Mouse (Mus musculus): ENCODE data around the gene Sez6l2. TPM values are rescaled to one million over a fixed set of nuclear protein-coding genes. Genes with fewer than 3 reads are reported as not detected.
A peak's percentile ranks its signal among the peaks of the same experiment; 100 is the strongest.

Sez6l2 gene
- polyA plus RNA-seq, 1 experiment from 2014 or later = 0.35 TPM

GRCm38 (mm10) chr7:126988816-126989215 lies 38.5 kb downstream of the Sez6l2 start:
- peaks cover 19% of the 10 kb centered on the region; the same call in 1 of the 2 replicates for H3K27me3 ChIP-seq (ENCODE audit: insufficient read depth, poor library complexity, severe bottlenecking)
- no peak overlapping the region for H3K4me3 ChIP-seq
- no peak overlapping the region for H3K27ac ChIP-seq
- 66% methylated on average over 8 of the region's 8 CpGs for WGBS
- H3K9me3 ChIP-seq = no peaks in the 10 kb centered on the region
- peaks cover 6% of the 10 kb centered on the region; the same call in 1 of the 2 replicates for H3K36me3 ChIP-seq
- no peak for DNase-seq (ENCODE audit: low spot score)
- H3K4me1 ChIP-seq = 0 out of 2 replicates have a peak, but pooled peaks cover 12% of the 10 kb centered on the region

GRCm38 (mm10) chr7:126996449-126996848 lies 46.1 kb downstream of the Sez6l2 start:
- Histone ChIP-seq H3K36me3 (peaks cover 9% of the 10 kb centered on the region; the same call in 1 of the 2 replicates), H3K4me1 (no peaks in the 10 kb centered on the region), H3K27ac (no peak overlapping the region), H3K4me3 (no peak overlapping the region), H3K27me3 (ENCODE audit: insufficient read depth, poor library complexity, severe bottlenecking) (no peaks in the 10 kb centered on the region), H3K9me3 (no peaks in the 10 kb centered on the region)
- DNase-seq (ENCODE audit: low spot score) = no peak
- WGBS = 79% methylated on average over 4 of the region's 4 CpGs

- H3K36me3 ChIP-seq = peaks cover 10% of the 10 kb centered on the region; the same call in 1 of the 2 replicates
- no peak for DNase-seq (ENCODE audit: low spot score)
- H3K27me3 ChIP-seq (ENCODE audit: insufficient read depth, poor library complexity, severe bottlenecking) = no peaks in the 10 kb centered on the region
- H3K4me3 ChIP-seq = no peak overlapping the region
- no peaks in the 10 kb centered on the region for H3K9me3 ChIP-seq
- 68% methylated on average over 10 of the region's 10 CpGs for WGBS
- no peaks in the 10 kb centered on the region for H3K4me1 ChIP-seq
- no peak overlapping the region for H3K27ac ChIP-seq
Observed at GRCm38 (mm10) chr7:126999568-126999967, 49.2 kb downstream of the Sez6l2 start.

GRCm38 (mm10) chr7:127003620-127004019 lies 53.3 kb downstream of the Sez6l2 start:
- Histone ChIP-seq H3K27ac (no peak overlapping the region), H3K4me1 (peaks cover 12% of the 10 kb centered on the region), H3K9me3 (no peaks in the 10 kb centered on the region), H3K4me3 (no peak overlapping the region), H3K36me3 (0 out of 2 replicates have a peak, but pooled peaks cover 3% of the 10 kb centered on the region), H3K27me3 (ENCODE audit: insufficient read depth, poor library complexity, severe bottlenecking) (no peaks in the 10 kb centered on the region)
- WGBS = 86% methylated on average over 5 of the region's 5 CpGs
- no peak for DNase-seq (ENCODE audit: low spot score)

- no peak overlapping the region for H3K27ac ChIP-seq
- H3K36me3 ChIP-seq = 0 out of 2 replicates have a peak, but pooled peaks cover 3% of the 10 kb centered on the region
- WGBS = 79% methylated on average over 4 of the region's 4 CpGs
- H3K4me1 ChIP-seq = peaks cover 18% of the 10 kb centered on the region
- DNase-seq (ENCODE audit: low spot score) = no peak
- no peak overlapping the region for H3K4me3 ChIP-seq
- no peaks in the 10 kb centered on the region for H3K9me3 ChIP-seq
- H3K27me3 ChIP-seq (ENCODE audit: insufficient read depth, poor library complexity, severe bottlenecking) = no peaks in the 10 kb centered on the region
Observed at GRCm38 (mm10) chr7:127004122-127004875, 53.9 kb downstream of the Sez6l2 start.

- no peaks in the 10 kb centered on the region for H3K9me3 ChIP-seq
- no peak overlapping the region for H3K4me3 ChIP-seq
- H3K36me3 ChIP-seq = peaks cover 3% of the 10 kb centered on the region
- H3K27me3 ChIP-seq (ENCODE audit: insufficient read depth, poor library complexity, severe bottlenecking) = no peaks in the 10 kb centered on the region
- DNase-seq (ENCODE audit: low spot score) = no peak
- 83% methylated on average over 6 of the region's 6 CpGs for WGBS
- peaks cover 20% of the 10 kb centered on the region for H3K4me1 ChIP-seq
- H3K27ac ChIP-seq = no peak overlapping the region
Observed at GRCm38 (mm10) chr7:127007313-127008024, 57.1 kb downstream of the Sez6l2 start.

GRCm38 (mm10) chr7:127008239-127009019 lies 58.1 kb downstream of the Sez6l2 start:
- Histone ChIP-seq H3K9me3 (no peaks in the 10 kb centered on the region), H3K27ac (peak overlapping the region; percentile 57), H3K4me1 (peaks cover 27% of the 10 kb centered on the region), H3K4me3 (no peak overlapping the region), H3K27me3 (ENCODE audit: insufficient read depth, poor library complexity, severe bottlenecking) (no peaks in the 10 kb centered on the region), H3K36me3 (peaks cover 12% of the 10 kb centered on the region)
- 36% methylated on average over 9 of the region's 9 CpGs for WGBS
- DNase-seq (ENCODE audit: low spot score) = peak; percentile 93

- Histone ChIP-seq H3K9me3 (no peaks in the 10 kb centered on the region), H3K27ac (peak overlapping the region; percentile 57), H3K27me3 (ENCODE audit: insufficient read depth, poor library complexity, severe bottlenecking) (no peaks in the 10 kb centered on the region), H3K4me1 (peaks cover 37% of the 10 kb centered on the region), H3K4me3 (no peak overlapping the region), H3K36me3 (peaks cover 21% of the 10 kb centered on the region)
- no peak for DNase-seq (ENCODE audit: low spot score)
- WGBS = 82% methylated on average over 17 of the region's 17 CpGs
Observed at GRCm38 (mm10) chr7:127009307-127010085, 59.1 kb downstream of the Sez6l2 start.

- Histone ChIP-seq H3K9me3 (no peaks in the 10 kb centered on the region), H3K27ac (no peak overlapping the region), H3K4me1 (peaks cover 49% of the 10 kb centered on the region), H3K4me3 (no peak overlapping the region), H3K36me3 (peaks cover 33% of the 10 kb centered on the region), H3K27me3 (ENCODE audit: insufficient read depth, poor library complexity, severe bottlenecking) (no peaks in the 10 kb centered on the region)
- DNase-seq (ENCODE audit: low spot score) = no peak
- WGBS = 94% methylated on average over 2 of the region's 2 CpGs
Observed at GRCm38 (mm10) chr7:127011051-127011450, 60.7 kb downstream of the Sez6l2 start.

- DNase-seq (ENCODE audit: low spot score) = no peak
- H3K4me1 ChIP-seq = peaks cover 48% of the 10 kb centered on the region
- H3K27ac ChIP-seq = no peak overlapping the region
- H3K27me3 ChIP-seq (ENCODE audit: insufficient read depth, poor library complexity, severe bottlenecking) = no peaks in the 10 kb centered on the region
- no peaks in the 10 kb centered on the region for H3K9me3 ChIP-seq
- H3K4me3 ChIP-seq = no peak overlapping the region
- WGBS = 76% methylated on average over 2 of the region's 2 CpGs
- H3K36me3 ChIP-seq = peaks cover 33% of the 10 kb centered on the region
Observed at GRCm38 (mm10) chr7:127011717-127012116, 61.4 kb downstream of the Sez6l2 start.

- WGBS = 72% methylated on average over 6 of the region's 6 CpGs
- H3K4me1 ChIP-seq = peaks cover 51% of the 10 kb centered on the region
Observed at GRCm38 (mm10) chr7:127012374-127012773, 62.0 kb downstream of the Sez6l2 start.

GRCm38 (mm10) chr7:127012845-127013244 lies 62.5 kb downstream of the Sez6l2 start:
- Histone ChIP-seq H3K4me3 (no peak overlapping the region), H3K4me1 (peaks cover 55% of the 10 kb centered on the region), H3K9me3 (no peaks in the 10 kb centered on the region), H3K27me3 (ENCODE audit: insufficient read depth, poor library complexity, severe bottlenecking) (no peaks in the 10 kb centered on the region), H3K27ac (no peak overlapping the region), H3K36me3 (peaks cover 33% of the 10 kb centered on the region)
- WGBS = 93% methylated on average over 10 of the region's 10 CpGs
- no peak for DNase-seq (ENCODE audit: low spot score)

More at GRCm38 (mm10) chr7:127012374-127012773, 62.0 kb downstream of the Sez6l2 start:
- Histone ChIP-seq H3K4me3 (no peak overlapping the region), H3K9me3 (no peaks in the 10 kb centered on the region), H3K27me3 (ENCODE audit: insufficient read depth, poor library complexity, severe bottlenecking) (no peaks in the 10 kb centered on the region), H3K27ac (no peak overlapping the region), H3K36me3 (peaks cover 33% of the 10 kb centered on the region)
- no peak for DNase-seq (ENCODE audit: low spot score)
